Mouse (Mus musculus) C2C12 (cell line): ENCODE measurements around the gene Serinc5. TPM values are rescaled to one million over a fixed set of nuclear protein-coding genes. Genes with fewer than 3 reads are reported as not detected.
A peak's percentile ranks its signal among the peaks of the same experiment; 100 is the strongest.
"Not testable (repeated sequence)": the region's sequence is repeated elsewhere in the genome, so short reads cannot be mapped to it uniquely, and the experiment has no call there.

ENCODE experiments used
- H3K27me3 ChIP-seq: one replicate; pipeline ENCODE4 v1.6.1; 2011; ENCODE audit not compliant: control insufficient read depth, insufficient read depth, insufficient read length
- H3K36me3 ChIP-seq: one replicate; pipeline ENCODE4 v1.6.1; 2011; ENCODE audit not compliant: control insufficient read depth, insufficient read depth
- H3K4me3 ChIP-seq: one replicate; pipeline ENCODE4 v1.5.1; 2011; ENCODE audit warnings: mild to moderate bottlenecking, control low read depth; ENCODE audit not compliant: poor library complexity, insufficient read depth, severe bottlenecking
- H3K79me2 ChIP-seq: one replicate; pipeline ENCODE4 v1.6.1; 2011; ENCODE audit not compliant: control insufficient read depth, insufficient read depth
- H3K79me3 ChIP-seq: one replicate; pipeline ENCODE4 v1.6.1; 2011; ENCODE audit warnings: low read depth, control low read depth
- H3ac ChIP-seq: one replicate; pipeline ENCODE3; 2011; ENCODE audit warnings: low read depth; ENCODE audit not compliant: control insufficient read depth, insufficient read length
- CEBPB ChIP-seq: IDR thresholded peaks from one replicate; pipeline ENCODE4 v1.6.1; 2011; ENCODE audit warnings: low read depth, mild to moderate bottlenecking, control low read depth, moderate library complexity
- CTCF ChIP-seq: IDR thresholded peaks from one replicate; pipeline ENCODE4 v1.5.1; 2011; ENCODE audit not compliant: control insufficient read depth, insufficient read depth, insufficient read length
- FOSL1 ChIP-seq: IDR thresholded peaks from one replicate; pipeline ENCODE4 v1.8.0; 2011; ENCODE audit warnings: mild to moderate bottlenecking, low read length; ENCODE audit not compliant: poor library complexity, insufficient read depth, severe bottlenecking
- MAX ChIP-seq: IDR thresholded peaks from one replicate; pipeline ENCODE4 v1.6.1; 2011; ENCODE audit warnings: mild to moderate bottlenecking, control low read depth
- MYOD1 ChIP-seq: IDR thresholded peaks from one replicate; pipeline ENCODE4 v1.6.1; 2011; ENCODE audit warnings: low read depth; ENCODE audit not compliant: control insufficient read depth, insufficient read length
- MYOG ChIP-seq: IDR thresholded peaks from one replicate; pipeline ENCODE4 v1.6.1; 2011; ENCODE audit not compliant: control insufficient read depth, insufficient read length; ENCODE audit errors: extremely low read depth
- USF1 ChIP-seq: IDR thresholded peaks from one replicate; pipeline ENCODE4 v1.6.1; 2011; ENCODE audit warnings: low read depth, mild to moderate bottlenecking, control low read depth, moderate library complexity
- polyA plus RNA-seq: library from polyadenylated mRNA; unstranded; fragments of >200 nt; fragmentation: generic; extraction: Trizol; gene quantifications from one replicate; pipeline ENCODE4 v1.2.1, GENCODE M21; 2012; ENCODE audit warnings: missing spikeins

The Serinc5 gene
- polyA plus RNA-seq, 1 experiment: 2.8 TPM

DNA sequence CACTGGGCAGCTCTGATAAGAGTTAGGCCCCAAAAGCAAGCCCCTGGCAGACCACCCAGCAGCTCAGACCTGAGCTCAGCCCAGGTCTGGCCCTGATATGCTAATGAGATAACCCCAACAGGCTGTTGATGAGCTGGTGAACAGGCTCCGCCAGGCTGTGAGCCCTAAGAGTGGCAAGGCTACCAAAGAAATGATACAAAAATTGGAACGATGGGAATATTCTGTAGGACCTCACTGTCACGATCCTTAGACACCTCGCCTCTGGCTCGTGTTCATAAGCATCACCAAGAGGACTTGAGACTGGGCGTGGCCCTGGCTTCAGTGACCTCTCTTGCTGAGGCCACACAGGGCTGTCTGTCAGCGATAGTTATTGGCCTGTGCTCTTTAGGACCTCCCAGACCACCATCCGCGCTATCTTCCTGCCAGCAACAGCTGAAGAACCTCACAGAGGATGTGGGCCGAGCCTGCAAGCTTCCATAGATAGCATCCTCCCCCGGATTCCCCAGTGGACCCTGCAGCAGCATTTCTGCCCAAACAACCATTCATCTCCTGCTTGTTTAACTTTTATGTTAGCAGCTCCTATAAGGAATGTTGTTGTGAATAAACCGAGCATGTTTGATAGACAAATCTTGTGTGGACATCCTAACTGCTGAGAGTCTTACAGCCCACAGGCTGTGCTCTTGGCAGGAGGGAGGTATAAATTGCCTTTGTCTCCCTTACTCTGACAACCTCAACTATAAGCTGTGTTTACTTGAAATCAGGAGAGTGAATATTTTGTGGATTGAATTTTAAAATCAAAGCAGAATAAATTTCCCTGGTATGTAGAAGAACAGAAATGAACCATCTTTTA is 17.9 kb upstream of the Serinc5 start:
- Histone ChIP-seq H3K79me2 (no peaks in the 10 kb centered on the region), H3ac (no peak overlapping the region), H3K79me3 (no peaks in the 10 kb centered on the region), H3K27me3 (no peaks in the 10 kb centered on the region), H3K36me3 (no peaks in the 10 kb centered on the region), H3K4me3 (no peak overlapping the region)
- no peak for TF ChIP-seq CTCF
- peak; percentile 14 for TF ChIP-seq MYOD1

DNA sequence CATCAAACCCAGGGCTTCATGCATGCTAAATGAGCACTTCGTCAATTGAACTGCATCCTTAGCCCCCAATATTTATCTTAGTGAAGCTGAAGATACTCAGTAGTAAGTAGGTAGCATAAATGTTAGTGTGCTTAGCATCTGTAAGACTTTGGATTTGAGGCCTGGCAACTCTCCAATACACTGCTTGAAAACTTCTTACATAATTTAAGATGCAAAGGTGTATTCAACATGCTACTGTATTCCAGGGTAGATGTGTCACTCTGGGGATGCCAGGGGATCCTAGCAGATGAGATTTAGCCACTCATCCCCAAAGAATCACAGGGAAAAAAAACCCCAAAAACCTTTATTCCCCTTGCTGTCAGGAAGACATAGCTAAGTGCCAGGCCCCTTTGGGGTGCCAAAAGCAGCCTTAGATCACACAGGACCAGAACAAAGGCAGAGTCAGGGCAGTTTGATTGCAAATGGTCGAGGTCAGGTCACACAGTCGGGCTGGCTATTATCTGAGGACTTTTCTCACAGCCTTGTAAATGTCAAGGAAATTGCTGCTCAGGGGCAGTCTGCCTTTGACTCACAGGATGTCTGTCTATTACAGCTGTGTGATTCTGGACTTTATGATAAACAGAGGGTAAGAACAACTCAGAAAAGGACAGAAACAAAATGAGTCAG is 17.0 kb upstream of the Serinc5 start:
- Histone ChIP-seq H3K79me2 (no peaks in the 10 kb centered on the region), H3K79me3 (no peaks in the 10 kb centered on the region), H3ac (no peak overlapping the region), H3K36me3 (no peaks in the 10 kb centered on the region), H3K4me3 (no peak overlapping the region), H3K27me3 (no peaks in the 10 kb centered on the region)
- TF ChIP-seq CTCF (no peak), MYOD1 (no peak)

DNA sequence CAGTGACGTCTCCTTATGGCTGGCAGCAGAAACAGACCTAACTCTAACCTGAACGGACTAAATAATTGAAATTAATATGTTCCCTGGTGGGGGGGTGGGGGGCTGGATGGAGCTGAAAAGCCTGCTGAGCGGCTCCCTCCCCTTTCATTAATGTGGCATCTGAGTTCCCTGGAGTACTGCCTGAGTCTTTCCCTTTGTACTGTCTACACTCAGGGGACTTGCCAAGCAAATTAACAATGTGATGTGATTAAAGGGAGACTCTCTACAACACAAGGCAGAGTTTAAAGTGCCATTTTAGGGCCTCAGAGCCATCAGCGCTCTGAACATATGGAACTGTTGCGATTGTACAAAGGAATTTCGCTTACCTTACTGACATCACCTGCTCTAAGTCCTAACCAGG is 16.4 kb upstream of the Serinc5 start:
- no peak overlapping the region for H3ac ChIP-seq
- no peak overlapping the region for H3K4me3 ChIP-seq
- no peaks in the 10 kb centered on the region for H3K27me3 ChIP-seq
- no peaks in the 10 kb centered on the region for H3K79me2 ChIP-seq
- TF ChIP-seq MYOD1: no peak
- TF ChIP-seq CTCF: no peak
- TF ChIP-seq FOSL1: no peak
- TF ChIP-seq MAX: no peak
- TF ChIP-seq USF1: no peak
- TF ChIP-seq MYOG: no peak
- H3K79me3 ChIP-seq: no peaks in the 10 kb centered on the region
- H3K36me3 ChIP-seq: no peaks in the 10 kb centered on the region

DNA sequence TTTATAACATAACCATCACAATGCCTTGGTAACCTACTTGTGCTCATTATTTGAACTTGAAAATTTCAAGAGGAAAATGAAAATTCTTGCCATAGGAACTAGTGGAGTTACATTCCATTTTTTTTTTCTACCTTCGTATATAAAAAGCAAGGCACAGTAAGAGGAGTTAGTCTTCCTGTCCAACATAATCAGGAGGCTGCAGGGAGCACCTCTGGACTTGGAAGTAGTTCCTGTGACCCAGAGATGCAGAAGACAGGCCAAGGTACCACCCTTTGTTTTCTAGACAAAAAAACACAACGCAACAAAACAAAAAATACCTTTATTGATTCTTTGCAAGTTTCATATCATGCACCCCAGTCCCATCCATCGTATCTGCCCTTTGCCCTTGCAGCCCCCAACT is 16.0 kb upstream of the Serinc5 start:
- no peak overlapping the region for H3ac ChIP-seq
- H3K36me3 ChIP-seq: no peaks in the 10 kb centered on the region
- no peak for TF ChIP-seq USF1
- H3K79me2 ChIP-seq: no peaks in the 10 kb centered on the region
- H3K4me3 ChIP-seq: no peak overlapping the region
- no peaks in the 10 kb centered on the region for H3K79me3 ChIP-seq
- H3K27me3 ChIP-seq: no peaks in the 10 kb centered on the region

DNA sequence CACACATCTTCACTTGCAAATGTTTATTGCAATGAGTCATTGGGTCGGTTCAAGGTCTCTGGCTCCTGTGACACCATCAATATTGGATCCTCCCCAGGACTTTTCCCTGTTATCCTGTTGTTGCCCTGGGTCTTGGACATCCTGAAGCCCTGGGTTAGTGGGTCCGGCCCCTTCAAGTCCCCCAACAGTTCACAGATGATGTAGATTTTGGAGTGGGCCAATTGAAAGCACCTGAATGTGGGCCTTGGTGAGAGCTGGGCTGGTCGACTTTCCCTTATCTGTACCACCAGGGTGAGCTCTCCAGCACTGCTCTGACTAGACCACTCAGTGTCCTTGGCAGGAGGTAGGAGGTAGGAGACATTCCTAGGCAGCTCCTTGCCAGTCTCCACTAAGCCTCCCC is 15.5 kb upstream of the Serinc5 start:
- TF ChIP-seq CEBPB: no peak
- TF ChIP-seq USF1: no peak
- no peak for TF ChIP-seq MAX
- TF ChIP-seq CTCF: no peak
- TF ChIP-seq FOSL1: no peak
- no peak for TF ChIP-seq MYOD1
- TF ChIP-seq MYOG: no peak
- Histone ChIP-seq H3K36me3 (no peaks in the 10 kb centered on the region), H3K79me3 (no peaks in the 10 kb centered on the region), H3K4me3 (no peak overlapping the region), H3K27me3 (no peaks in the 10 kb centered on the region), H3K79me2 (no peaks in the 10 kb centered on the region), H3ac (no peak overlapping the region)

DNA sequence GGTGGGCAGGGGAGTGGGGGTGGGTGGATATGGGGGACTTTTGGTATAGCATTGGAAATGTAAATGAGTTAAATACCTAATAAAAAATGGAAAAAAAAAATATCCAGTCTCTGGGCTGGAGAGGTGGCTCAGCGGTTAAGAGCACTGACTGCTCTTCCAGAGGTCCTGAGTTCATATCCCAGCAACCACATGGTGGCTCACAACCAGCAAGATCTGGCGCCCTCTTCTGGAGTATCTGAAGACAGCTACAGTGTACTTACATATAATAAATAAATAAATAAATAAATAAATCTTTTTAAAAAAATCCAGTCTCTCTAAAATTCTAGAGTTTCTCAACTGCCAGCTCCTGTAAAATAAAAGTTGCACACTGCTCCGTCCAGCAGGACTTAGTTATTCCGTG is 5.6 kb upstream of the Serinc5 start:
- not testable (repeated sequence) for H3K36me3 ChIP-seq, H3K4me3 ChIP-seq, H3K27me3 ChIP-seq, H3K79me3 ChIP-seq, H3K79me2 ChIP-seq, H3ac ChIP-seq
